Mouse (Mus musculus): ENCODE results near the gene Maz. TPM values are rescaled to one million over a fixed set of nuclear protein-coding genes. Genes with fewer than 3 reads are reported as not detected.

Maz gene
- total RNA-seq, 1 experiment from 2014 or later: 16.7 TPM

- ATAC-seq (replicated peaks; ENCODE audit: insufficient number of reproducible peaks, low FRiP score, low TSS enrichment, poor library complexity, severe bottlenecking): no peak
These were observed 4.1 kb downstream of the Maz start for GRCm38 (mm10) chr7:127022528-127023271.

DNA sequence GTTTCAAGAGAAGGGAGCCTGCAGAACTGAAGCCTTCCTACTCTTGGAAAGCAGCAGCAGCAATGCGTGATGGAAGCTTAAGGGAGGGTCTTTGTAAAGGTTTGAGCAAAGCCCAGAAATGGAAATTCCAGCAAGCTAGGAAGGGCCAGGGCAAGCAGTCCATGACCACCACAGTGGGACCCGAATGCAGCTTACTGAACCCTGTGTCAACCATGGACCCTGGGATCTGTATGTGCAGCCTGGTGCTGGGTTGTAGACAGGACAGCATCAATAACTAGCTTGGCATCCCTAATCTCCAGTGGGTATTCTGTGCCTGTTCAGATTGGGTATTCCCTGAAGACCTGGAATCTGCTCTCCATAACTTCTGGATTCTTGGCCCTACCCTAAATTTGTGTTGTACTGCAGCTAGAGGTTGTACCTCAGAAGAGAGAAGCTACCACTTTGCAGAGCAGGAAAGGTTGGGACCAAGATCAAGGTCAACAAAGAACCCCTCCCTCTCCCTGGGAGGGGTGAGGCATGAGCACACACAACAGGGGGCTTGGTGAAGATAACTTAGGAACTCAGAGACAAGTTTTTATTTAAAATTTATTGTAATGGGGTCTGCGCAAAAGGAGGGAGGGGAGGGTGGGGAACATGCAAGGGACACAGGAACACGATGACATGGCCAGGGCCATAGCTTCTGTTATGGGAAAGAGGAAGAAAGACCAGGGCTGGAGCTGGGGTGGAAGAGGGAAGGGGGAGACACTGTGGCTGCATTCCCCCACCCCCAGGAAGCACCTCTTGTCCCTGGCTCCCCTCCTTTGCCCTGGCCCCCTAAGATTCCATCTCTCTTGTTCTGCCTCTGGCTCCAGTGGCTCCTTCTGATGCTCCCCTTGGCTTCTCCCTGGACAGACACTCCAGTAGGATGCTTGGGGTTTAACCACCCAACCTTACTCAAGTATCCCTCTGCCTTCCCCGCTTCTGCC is 5.0 kb downstream of the Maz start:
- ATAC-seq (replicated peaks; ENCODE audit: insufficient number of reproducible peaks, low FRiP score, low TSS enrichment, poor library complexity, severe bottlenecking): no peak

DNA sequence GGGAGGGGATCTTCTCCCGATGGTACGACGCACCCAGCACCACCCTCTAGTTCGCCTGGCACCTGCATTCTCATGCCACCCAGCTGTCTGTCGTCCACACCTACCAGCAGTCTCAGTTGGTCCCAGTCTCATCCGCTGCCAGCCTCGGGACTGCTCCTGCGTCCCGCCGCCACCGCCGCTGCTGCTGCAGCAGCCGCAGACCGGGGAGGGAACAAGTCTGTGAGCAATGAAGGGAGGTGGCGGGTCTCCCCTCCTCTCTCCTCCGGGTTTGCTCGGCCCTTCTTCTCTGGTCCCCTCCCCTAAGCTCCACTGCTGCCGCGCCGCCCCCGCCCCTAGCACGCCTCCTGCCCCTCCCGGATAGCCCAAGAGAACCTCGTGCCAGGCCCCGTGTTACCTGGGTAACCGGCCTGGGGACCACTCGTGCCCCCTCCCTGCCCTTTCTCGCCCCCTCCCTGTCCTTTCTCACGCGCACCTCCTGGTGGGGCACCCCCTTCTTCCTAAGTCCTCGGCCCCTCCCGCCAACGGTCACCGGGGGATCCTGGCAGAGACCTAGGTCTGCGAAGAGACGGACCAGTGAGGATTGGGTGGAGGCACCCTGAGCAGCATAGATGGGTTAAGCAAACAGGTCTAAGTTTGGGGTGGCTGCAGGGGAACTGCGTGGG is 5.8 kb downstream of the Maz start, which contains the start of the genes Gm42742 and Prrt2:
Gene Gm42742 (minus strand): TSS at position 197 of the 662 bp plus-strand sequence.
Gene Prrt2 (minus strand): TSS at position 311 of the 662 bp plus-strand sequence.
- no peak for ATAC-seq (replicated peaks; ENCODE audit: insufficient number of reproducible peaks, low FRiP score, low TSS enrichment, poor library complexity, severe bottlenecking)

GRCm38 (mm10) chr7:127020491-127020890 is 6.3 kb downstream of the Maz start:
- ATAC-seq (replicated peaks; ENCODE audit: insufficient number of reproducible peaks, low FRiP score, low TSS enrichment, poor library complexity, severe bottlenecking): no peak

DNA sequence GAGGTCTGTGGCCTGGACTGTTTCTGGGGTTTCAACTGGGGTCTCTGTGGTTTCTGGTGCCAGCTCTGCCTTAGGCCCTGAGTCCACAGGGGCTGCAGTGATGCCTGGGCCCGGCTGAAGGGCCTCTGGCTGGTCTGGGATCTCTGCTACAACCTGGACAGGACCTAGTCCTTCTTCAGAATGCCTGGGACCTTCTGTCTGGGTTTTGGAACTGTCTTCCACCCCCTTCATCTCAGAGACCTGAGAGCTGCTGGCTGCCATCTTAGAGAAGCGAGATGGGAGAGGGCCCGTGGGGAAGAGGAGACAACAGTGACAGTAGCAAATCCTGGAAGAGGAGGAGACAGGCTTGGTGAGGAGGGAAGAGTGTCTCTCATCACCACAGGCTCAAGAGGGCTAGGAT is 6.8 kb downstream of the Maz start:
- ATAC-seq (replicated peaks; ENCODE audit: insufficient number of reproducible peaks, low FRiP score, low TSS enrichment, poor library complexity, severe bottlenecking): no peak

DNA sequence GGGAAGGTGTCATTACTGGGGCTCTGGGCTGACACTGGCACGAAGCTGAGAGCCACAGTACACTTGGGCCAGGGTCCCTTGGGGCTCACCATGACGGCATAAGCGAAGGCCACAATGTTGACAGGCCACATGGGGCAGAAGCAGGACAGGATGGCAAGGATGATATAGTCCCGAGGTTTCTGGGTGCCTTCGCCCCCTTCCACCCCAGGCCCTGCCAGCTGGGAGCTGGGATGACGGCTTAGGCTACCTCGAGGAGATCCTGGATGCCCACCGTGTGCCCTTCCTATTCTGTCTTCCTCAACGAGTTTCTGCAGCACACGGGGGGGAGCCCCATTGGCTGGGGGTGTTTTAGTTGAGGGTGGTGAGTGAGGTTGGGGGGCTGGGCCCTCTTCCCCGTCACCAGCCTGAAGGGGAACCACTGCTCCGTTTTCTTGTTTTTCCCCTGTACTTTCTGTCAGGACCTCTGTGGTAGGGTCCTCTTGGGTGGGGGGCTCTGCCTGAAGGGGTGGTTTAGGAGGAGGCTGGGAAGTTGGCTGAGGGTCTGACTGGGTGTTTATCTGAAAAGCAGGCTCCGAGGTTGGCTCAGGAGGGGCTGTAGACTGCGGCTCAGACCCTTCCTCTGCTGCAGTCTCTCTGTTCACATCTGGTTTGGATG is 7.4 kb downstream of the Maz start:
- ATAC-seq (replicated peaks; ENCODE audit: insufficient number of reproducible peaks, low FRiP score, low TSS enrichment, poor library complexity, severe bottlenecking): no peak

- no peak for ATAC-seq (replicated peaks; ENCODE audit: insufficient number of reproducible peaks, low FRiP score, low TSS enrichment, poor library complexity, severe bottlenecking)
These were observed 8.2 kb downstream of the Maz start for GRCm38 (mm10) chr7:127018416-127019305.

DNA sequence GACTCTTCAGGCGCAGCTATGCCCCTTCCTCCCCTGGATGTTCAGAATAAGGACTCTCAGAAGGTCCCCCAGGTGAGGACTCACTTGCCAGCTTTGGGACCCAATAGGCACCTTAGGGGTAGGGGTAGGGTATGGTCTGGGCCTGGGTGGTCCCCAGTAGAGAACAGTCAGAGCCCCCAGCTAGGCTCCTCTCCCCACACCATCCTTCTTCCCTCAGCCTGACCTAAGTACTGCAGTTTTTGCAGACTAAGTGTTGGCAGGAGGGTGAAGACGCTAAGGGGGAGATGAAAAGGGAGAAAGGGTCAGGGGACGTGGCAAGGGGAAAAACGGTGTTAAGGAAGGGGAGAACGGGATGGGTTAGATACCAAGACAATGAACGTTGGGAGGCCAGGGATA is 8.9 kb downstream of the Maz start:
- ATAC-seq (replicated peaks; ENCODE audit: insufficient number of reproducible peaks, low FRiP score, low TSS enrichment, poor library complexity, severe bottlenecking): no peak

- peak; percentile 79 for ATAC-seq (replicated peaks; ENCODE audit: insufficient number of reproducible peaks, low FRiP score, low TSS enrichment, poor library complexity, severe bottlenecking)
These were observed 9.6 kb downstream of the Maz start, which contains the start of gene Pagr1a for GRCm38 (mm10) chr7:127016971-127017949. Gene Pagr1a (minus strand): TSS chr7:127017352.

DNA sequence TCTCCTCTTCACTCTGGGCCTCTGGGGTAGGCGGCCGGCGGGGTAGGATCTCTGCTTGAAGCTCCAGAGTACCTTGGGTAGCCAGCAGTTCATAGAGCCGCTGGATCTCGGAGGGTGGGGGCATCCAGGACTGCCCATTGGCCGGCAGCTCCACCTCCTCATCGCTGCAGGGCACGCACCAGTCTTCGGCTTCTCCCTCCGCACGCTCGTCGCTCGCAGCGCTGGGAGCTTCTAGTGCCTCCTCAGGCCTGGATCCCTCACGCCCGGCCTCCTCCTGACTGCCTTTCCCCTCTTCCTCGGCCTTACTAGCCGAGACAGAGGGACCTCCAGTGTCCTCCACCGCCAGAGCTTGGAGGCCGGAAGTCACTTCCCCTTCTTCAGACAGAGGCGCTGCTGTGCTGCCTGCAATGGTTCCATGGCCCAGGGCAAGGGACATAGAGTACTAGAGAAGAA is 10.3 kb downstream of the Maz start:
- peak; percentile 29 for ATAC-seq (replicated peaks; ENCODE audit: insufficient number of reproducible peaks, low FRiP score, low TSS enrichment, poor library complexity, severe bottlenecking)

GRCm38 (mm10) chr7:127016481-127016485 is 10.6 kb downstream of the Maz start, which contains the start of gene Pagr1b:
Gene Pagr1b (minus strand): TSS chr7:127016484.
- no peak for ATAC-seq (replicated peaks; ENCODE audit: insufficient number of reproducible peaks, low FRiP score, low TSS enrichment, poor library complexity, severe bottlenecking)

DNA sequence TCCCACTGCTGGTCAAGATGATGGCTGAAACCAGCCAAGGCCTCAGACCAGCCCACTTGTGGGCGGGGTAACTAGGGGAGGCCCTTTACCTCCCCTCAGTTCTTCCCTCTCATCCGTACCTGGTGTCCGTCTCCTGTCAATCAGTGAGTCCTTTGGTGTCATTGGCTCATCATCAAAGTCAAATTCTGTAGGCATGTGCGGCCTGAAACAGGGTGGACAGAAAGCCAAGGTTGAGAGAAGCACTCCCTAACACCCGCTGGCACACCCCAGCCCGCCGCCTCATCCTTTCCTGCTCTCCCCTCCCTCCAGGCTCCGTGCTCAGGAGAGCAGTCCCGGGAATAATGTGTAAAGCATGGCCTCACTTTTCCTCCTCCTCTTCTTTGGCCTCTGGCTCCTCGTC is 10.8 kb downstream of the Maz start:
- ATAC-seq (replicated peaks; ENCODE audit: insufficient number of reproducible peaks, low FRiP score, low TSS enrichment, poor library complexity, severe bottlenecking): peak; percentile 43

DNA sequence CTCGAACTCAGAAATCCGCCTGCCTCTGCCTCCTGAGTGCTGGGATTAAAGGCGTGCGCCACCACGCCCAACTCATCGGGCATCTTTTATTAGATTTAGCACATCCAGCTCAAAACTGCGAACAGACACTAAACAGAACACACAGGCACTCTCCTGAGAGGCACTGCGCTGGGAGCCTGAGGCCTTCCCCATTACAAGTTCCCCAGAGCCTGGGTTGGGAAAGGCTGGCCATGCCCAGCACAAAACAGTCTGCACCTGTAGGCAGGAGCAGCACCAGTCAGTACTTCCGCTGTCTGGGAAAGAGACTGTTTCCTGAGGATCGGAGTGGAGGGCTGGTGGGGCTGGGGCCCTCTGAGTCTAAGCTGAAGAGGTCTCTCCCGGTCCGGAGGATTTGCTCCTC is 11.8 kb downstream of the Maz start:
- ATAC-seq (replicated peaks; ENCODE audit: insufficient number of reproducible peaks, low FRiP score, low TSS enrichment, poor library complexity, severe bottlenecking): no peak

- ATAC-seq (replicated peaks; ENCODE audit: insufficient number of reproducible peaks, low FRiP score, low TSS enrichment, poor library complexity, severe bottlenecking): peak; percentile 42
These were observed 12.5 kb downstream of the Maz start, which contains the start of gene Mvp for GRCm38 (mm10) chr7:127014320-127014719. Gene Mvp (minus strand): TSS chr7:127014621.

GRCm38 (mm10) chr7:127013385-127013784 is 13.5 kb downstream of the Maz start:
- ATAC-seq (replicated peaks; ENCODE audit: insufficient number of reproducible peaks, low FRiP score, low TSS enrichment, poor library complexity, severe bottlenecking): no peak

DNA sequence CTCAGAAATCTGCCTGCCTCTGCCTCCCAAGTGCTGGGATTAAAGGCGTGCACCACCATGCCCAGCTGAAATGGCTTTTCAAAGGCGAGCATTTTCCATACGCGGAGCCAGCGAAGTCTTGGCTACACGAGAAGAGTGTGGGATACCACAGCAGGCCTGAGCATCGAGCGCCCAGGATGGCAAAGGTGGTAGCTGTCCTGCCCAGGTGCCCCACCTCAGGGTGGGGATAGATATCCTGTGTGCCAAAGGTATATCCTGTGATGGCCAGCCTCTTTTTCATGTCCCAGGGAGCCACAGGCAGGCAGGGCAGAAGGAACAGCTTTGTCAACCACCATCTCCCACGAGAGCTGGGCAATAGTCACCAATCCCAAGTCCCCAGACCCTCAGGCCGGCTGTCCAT is 14.0 kb downstream of the Maz start:
- ATAC-seq (replicated peaks; ENCODE audit: insufficient number of reproducible peaks, low FRiP score, low TSS enrichment, poor library complexity, severe bottlenecking): no peak

- no peak for ATAC-seq (replicated peaks; ENCODE audit: insufficient number of reproducible peaks, low FRiP score, low TSS enrichment, poor library complexity, severe bottlenecking)
These were observed 14.5 kb downstream of the Maz start for GRCm38 (mm10) chr7:127012374-127012773.

Measured in monocyte, adult 5-6 weeks (primary cell).